Mouse (Mus musculus): ENCODE measurements around the gene Palm.

The Palm gene

DNA sequence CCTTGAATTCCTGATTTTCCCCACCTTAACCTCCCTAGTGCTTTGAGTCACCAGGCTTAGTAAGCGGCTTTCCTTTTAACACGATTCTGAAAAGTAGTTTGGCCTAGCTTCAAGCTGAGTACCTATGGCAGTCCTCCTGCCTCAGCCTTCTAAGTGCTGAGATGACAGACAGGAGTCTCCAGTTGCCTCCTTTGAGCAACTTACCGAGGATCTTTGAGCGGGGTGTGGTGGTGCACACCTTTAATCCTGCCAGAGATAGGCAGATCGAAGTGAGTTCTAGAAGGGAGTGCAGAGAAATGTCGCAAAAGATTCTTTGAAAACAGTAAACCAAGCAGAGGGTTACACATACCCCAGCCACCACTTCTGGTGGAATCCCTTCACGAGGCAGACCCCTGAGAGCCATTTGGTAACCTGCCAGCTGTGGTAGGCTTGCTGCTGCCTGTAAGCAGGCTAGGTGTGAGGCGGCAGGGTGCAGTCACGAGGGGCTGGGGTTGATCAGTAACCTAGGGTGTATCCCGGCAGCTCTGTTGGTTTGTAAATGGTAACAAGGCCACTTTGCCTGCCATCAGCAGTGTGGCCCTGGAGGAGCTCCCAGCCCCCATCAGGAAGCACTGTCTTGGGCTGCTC lies 62.3 kb downstream of the Palm start:
- DNase-seq (ENCODE audit: low spot score), result peak; percentile 30

DNA sequence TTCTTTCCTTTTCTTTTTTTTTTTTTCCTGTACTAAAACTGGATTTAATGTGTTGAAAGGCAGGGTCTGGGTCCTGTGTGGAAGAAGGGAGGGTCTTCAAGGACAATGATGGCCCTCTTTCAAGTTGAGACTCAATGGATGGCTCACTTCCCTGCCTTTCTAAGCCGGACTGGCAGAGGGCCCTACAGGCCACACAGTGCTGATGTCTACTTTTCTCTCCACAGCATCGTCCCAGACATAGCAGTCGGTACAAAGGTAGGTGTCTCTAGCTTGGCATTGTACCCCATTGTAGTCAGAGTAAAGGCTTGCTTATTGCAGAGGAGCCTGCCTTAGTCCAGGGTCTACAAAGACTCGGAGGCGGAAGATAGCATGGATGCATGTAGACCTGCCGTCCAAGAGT lies 62.9 kb downstream of the Palm start:
- DNase-seq (ENCODE audit: low spot score), result no peak

DNA sequence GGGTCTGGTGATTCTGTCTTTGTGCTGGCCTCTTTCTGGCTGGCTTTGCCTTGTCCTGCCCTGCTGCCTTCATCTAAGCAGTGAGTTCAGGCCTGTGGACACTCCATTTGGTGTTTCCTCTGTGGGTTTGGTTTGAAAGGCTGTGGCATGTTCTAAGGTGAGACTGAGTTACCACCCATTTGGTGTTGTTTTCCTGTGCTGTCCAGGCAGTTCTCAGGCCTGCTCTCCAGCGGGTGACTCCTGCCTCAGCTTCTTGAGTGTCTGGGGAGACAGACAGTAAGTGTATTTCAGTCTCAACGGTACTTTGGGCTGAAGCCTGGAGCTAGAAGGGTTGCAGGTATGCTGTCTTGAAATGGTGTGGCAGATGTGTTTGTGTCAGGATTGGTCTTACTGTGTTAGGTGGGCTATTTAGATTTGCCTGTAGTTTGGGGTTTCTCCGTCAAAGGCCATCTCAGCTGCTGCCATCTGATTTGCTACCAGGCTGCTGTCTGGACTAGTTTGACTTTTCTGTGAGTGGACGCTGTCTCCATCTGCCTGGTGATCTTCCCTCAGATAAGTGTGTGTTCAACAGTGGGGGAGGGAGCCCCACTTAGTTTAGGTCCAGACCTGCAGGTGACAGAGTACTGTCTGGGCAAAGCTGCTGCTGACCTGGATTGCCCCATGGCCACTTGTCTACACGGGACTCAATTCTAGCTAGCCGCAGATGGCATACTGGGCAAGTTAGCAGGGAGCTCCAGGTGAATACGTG lies 63.5 kb downstream of the Palm start:
- DNase-seq (ENCODE audit: low spot score), result no peak

DNA sequence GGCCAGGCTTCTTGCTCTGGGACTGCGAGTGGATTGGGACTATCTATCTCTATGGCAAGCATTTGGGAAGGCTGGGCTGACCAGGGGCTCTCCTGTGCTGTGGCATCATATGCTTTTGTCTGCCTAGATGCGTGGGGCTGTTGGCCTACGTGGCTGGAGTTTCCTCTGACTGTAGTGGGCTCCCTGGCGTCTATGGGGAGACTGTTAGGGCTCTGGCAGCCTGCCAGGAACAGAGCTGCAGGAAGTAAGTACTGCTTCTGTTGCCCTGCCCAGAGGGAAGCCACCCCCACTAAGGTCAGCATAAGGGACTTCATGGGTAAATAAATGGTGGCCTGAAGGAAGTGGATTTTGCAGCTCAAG lies 64.1 kb downstream of the Palm start:
- no peak for DNase-seq (ENCODE audit: low spot score)

DNA sequence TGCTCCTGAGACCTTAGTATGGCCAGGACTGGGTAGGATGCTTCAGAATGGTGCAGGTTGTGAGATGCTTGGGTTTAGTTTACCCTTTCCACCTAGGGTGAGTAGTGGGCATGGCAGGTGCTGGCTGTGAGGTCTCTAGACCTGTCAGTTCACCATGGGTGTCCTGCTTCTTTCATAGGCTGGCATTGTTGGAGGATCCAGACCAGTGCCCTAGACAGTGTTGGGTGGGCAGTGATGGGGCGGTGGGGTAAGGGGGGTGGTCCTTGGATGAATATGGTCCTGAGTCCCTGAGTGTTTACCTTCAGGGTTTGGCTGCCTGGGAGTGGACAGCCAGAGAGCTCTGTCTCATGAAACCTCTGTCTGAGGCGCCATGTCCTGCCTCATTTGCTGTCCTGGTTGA lies 64.5 kb downstream of the Palm start:
- DNase-seq (ENCODE audit: low spot score), result no peak

DNA sequence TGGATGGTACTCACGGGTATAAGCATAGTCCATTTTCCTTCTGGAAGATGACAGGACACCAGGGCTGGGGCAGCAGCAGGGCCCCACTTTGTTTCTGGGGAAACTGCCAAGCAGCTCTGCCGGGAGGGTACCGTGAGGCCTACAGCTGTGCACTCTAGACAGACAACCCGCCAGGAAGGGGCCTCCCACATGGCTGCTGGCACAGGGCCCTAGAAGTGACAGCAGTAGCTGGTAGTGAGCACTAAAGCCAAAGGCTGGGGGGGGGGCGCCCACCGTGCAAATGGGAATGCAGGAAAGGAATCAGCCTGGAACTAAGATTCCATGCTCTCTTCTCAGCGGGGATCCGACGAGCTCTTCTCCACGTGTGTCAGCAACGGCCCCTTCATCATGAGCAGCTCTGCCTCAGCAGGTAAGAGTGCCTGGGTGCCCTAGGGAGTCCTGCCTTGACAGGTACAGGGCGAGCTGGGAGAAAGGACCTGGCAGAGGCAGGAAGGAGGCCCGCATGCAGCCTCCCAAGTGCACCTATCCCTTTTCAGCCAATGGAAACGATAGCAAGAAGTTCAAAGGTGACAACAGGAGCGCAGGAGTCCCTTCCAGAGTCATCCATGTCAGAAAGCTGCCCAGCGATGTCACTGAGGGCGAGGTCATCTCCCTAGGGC lies 65.2 kb downstream of the Palm start:
- no peak for DNase-seq (ENCODE audit: low spot score)

DNA sequence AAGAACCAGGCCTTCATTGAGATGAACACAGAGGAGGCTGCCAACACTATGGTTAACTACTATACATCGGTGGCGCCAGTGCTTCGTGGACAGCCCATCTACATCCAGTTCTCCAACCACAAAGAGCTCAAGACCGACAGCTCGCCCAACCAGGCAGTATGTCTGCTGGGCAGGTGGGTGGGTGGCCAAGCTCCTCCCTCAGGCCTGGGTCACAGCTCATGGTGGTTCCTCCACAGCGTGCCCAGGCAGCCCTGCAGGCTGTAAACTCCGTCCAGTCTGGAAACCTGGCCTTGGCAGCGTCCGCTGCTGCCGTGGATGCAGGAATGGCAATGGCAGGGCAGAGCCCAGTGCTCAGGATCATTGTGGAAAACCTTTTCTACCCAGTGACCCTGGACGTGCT lies 65.7 kb downstream of the Palm start:
- no peak for DNase-seq (ENCODE audit: low spot score)

DNA sequence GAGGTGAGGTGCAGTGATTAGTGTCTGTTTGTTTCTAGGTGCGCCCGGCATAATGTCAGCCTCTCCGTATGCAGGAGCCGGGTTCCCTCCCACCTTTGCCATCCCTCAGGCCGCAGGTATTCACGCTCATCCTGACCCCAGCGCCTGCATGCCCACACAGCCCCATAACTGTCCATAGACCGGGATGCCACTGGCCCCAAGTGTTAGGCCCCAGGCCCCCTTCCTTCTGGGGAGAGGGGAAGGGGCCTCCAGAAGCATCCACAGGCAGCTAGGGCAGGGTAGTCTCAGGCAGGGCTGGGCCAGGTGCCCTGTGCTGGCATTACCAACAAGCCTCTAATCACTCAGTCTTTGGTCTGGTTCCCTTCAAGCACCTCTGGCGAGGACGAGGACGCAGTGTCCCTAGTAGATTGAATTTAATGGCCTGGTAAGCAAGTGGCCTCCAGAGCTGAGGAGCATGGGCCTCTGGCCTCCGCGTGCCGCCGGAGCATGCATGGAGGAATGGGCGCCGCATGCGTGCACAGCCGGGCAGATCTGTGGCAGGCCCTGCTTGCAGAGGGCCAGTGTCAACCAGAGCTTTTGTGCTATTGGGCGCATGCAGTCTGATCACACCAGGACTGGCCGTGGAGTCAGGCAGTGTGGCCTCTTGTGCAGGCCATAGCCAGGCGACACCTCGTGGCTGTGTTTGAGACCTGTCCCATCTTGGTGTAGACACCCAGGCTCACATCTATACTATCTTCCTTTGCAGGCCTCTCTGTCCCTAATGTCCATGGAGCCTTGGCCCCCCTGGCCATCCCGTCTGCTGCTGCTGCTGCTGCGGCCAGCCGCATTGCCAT lies 66.9 kb downstream of the Palm start:
- DNase-seq (ENCODE audit: low spot score), result no peak

DNA sequence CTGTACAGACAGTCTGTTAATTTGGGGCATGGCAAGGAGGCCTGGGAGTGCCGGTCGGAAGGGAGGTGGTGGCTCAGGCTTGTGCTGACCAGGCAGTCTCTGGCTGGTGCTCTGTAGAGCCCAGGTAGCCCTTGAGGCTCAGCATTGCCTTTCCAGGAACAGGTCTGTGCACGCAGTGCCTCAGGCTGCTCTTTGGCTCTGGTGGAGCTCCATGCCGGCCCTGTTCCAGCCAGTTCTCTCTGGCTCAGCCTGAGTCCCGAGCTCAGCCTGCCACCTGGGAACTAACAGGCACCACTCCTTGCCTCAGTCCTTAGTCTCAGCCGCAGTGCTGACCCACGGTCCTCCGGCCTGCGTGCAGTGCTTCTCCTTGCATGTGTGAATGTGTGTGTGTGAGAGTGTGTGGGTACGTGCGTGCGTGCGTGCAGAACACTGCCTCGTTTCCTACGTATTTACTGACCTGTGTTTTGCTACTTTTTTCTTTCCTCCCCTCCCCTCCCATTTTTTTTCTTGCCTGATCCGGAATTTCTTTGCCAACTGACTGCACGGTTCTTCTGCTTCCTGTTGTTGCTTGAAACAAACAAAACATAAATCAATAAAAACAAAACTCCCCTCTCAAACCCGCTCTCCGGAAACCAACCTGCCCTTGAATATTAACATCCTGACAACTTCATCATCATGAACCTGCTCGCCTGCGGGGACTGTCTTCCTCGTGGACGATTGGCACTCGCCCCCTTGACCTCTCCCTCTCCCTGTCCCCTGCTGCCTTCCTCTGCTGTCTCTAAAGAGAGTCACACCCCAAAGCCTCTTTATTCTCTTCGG lies 68.1 kb downstream of the Palm start:
- no peak for DNase-seq (ENCODE audit: low spot score)

DNA sequence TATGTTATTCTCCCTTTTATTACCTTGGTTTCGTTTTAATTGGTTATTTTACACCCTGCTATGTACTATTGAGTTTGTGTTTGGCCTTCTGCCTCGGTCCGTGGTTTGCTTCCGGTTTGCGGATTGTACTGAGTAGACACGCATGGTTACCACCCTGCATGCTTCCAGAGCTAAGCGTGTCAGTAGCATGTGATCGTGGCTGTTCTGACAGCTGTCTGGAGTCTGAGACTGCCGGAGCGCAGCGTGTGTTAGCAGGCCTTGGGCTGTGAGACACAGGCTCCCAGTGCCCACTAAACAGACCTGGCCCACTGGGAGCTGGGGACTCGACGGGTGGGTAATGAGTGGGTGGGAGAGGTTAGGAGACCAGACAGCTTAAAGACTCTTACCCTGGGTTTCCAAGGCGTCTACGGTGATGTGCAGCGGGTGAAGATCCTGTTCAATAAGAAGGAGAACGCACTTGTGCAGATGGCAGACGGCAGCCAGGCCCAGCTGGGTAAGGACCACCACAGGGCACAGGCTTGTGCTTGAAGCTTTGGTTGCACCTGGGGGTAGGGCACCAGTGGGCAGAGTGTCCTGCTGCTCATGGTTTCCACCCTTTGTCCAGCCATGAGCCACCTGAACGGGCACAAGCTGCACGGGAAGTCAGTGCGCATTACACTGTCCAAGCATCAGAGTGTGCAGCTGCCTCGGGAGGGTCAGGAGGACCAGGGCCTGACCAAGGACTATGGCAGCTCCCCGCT lies 68.8 kb downstream of the Palm start:
- no peak for DNase-seq (ENCODE audit: low spot score)

DNA sequence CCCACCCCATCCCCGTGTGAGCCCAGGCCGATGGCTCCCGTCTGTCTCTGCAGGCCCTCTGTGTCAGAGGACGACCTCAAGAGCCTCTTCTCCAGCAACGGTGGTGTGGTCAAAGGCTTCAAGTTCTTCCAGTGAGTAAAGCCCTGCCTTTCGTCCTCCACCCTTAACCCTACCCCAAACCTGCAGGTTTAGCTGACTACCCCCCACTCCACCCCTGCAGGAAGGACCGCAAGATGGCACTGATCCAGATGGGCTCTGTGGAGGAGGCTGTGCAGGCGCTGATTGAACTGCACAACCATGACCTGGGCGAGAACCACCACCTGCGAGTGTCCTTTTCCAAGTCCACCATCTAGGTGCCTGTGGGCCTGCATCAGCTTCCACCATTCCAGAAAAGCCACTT lies 69.6 kb downstream of the Palm start:
- no peak for DNase-seq (ENCODE audit: low spot score)

DNA sequence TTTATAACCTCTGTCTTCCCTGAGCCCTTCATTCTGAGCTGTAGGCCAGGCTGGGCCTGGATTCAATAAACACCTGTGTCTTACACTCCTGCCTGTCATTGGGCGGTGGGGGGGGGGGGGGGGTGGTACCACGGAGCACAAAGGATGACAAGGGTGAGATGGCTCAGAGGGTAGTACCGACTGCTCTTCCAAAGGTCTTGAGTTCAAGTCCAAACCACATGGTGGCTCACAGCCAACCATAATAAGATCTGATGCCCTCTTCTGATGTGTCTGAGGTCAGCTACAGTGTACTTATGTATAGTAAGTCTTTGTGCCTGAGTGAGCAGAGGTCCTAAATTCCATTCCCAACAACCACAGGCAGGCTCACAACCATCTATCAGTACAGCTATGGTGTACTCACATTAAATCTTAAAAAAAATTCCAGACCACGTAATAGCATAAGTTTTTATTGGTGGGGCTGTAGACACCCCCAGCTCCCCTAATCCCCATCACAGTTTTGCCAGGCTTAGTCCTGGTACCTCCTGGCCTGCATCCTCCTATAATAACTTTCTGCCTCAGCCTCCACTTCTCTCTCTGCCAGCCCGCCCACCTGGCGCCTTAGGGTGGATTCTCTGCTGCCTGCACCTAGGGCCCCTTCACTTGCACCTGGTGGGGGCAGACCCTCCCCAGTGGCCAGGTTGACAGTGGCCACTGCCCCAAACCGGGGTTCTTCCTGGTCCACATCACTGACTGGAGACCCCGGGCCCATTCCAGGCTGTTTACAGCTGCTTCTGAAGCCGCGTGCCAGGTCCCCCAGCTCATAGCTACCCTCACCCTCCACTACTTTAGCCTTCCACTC lies 71.2 kb downstream of the Palm start:
- no peak for DNase-seq (ENCODE audit: low spot score)

DNA sequence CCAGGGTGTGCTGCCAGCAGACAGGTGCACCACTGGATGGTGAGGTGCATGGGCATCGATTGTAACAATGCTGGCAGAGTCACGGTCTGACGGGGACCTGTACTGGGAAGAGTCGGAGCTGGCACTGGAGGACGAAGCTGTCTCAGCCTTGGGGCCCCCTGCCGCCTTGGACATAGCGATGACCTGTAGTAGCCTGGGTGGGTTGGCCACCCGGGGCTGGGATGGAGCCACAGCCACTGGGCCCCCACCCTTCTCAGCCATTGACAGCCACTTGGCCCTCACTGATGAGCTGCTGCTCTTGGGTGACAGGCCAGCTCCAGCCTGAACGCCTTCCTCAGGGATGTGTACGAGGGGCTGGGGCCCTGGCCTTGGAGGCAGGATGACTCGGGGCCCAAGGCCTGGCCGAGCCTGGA lies 71.8 kb downstream of the Palm start:
- DNase-seq (ENCODE audit: low spot score), result no peak

DNA sequence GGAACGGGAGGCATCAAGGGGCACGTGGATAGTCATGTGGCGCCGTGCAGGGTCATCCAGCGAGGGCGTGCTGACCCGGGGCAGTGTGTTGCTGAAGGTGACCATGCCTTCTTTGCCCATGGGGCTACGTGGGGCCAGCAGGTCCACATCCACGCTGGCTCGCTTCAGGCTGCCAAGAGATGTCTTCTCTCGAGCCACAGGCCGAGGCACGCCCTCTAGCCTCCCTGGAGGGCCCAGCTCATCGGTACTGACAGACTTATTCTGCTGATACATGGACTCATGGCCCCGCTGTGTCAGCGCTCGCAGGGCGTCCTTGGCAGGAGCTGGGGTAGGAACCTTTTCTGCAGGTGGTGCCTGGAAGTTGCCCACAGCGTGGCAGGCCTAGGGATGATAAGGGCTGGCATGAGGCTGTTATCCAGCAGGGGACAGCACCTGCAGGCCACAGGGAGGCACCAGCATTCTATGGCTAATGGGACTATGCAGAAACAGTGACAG lies 72.5 kb downstream of the Palm start:
- no peak for DNase-seq (ENCODE audit: low spot score)

DNA sequence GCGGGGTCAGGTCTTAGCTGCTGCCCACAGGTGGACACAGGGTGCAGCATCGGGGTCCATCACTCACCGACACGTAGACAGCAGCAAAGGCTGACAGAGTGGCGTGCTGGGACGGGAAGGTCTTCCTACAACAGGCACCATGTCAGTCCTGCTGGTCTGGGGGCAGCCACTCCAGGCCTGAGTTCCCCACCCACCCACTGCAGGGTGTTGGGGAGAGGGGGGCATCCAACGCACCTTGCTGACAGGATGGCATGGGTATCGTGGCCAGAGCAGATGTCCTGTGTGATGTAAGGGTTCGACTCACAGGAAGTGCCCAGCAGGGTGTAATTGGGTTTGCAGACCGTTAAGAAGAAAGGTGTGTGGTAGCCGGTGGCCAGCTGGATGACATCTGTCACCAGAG lies 73.2 kb downstream of the Palm start:
- no peak for DNase-seq (ENCODE audit: low spot score)
